Mouse (Mus musculus) thymus, adult 2 months (tissue): ENCODE data around the gene Calcoco1. TPM values are rescaled to one million over a fixed set of nuclear protein-coding genes. Genes with fewer than 3 reads are reported as not detected.
A peak's percentile ranks its signal among the peaks of the same experiment; 100 is the strongest.

ENCODE experiments used
- DNase-seq: peaks from one replicate; pipeline ENCODE4 v3.0.0; 2021
- H3K27ac ChIP-seq: fragments of 200-500 bp; 2 replicates; pipeline ENCODE4 v1.5.1; 2012; ENCODE audit warnings: low read length, control low read depth; ENCODE audit not compliant: control insufficient read depth, insufficient read depth
- H3K27me3 ChIP-seq: fragments of 200-500 bp; 2 replicates; pipeline ENCODE4 v1.6.1; 2012; ENCODE audit warnings: mild to moderate bottlenecking, low read length, moderate library complexity, mixed read lengths; ENCODE audit not compliant: control insufficient read depth, insufficient read depth
- H3K36me3 ChIP-seq: fragments of 200-500 bp; 2 replicates; pipeline ENCODE4 v1.6.1; 2012; ENCODE audit warnings: mild to moderate bottlenecking, low read length, moderate library complexity; ENCODE audit not compliant: control insufficient read depth, insufficient read depth
- H3K4me1 ChIP-seq: fragments of 200-500 bp; replicated peaks from 2 replicates; pipeline ENCODE4 v1.6.1; 2012; ENCODE audit warnings: low read length; ENCODE audit not compliant: control insufficient read depth, insufficient read depth
- H3K4me3 ChIP-seq: fragments of 200-500 bp; 2 replicates; pipeline ENCODE4 v1.5.1; 2012; ENCODE audit warnings: mild to moderate bottlenecking, low read length, control low read depth, moderate library complexity; ENCODE audit not compliant: control insufficient read depth, insufficient read depth
- CTCF ChIP-seq: fragments of 200-500 bp; IDR thresholded peaks from 2 replicates; pipeline ENCODE4 v1.5.1; 2012; ENCODE audit warnings: mild to moderate bottlenecking, control low read depth, low read length, moderate library complexity, borderline replicate concordance; ENCODE audit not compliant: control insufficient read depth, poor library complexity, insufficient read depth; ENCODE audit errors: extremely low read depth
- POLR2A ChIP-seq: fragments of 200-500 bp; IDR thresholded peaks from 2 replicates; pipeline ENCODE4 v1.6.1; 2012; ENCODE audit warnings: mild to moderate bottlenecking, low read length, control low read depth, moderate library complexity; ENCODE audit not compliant: control insufficient read depth, poor library complexity, insufficient read depth; ENCODE audit errors: extremely low read depth
- WGBS: fragments of 180-500 bp; shearing (Covaris S2); methylation state at CpG from one replicate; pipeline ENCODE4 v1.1.7; 2018; 5-methylcytosine and 5-hydroxymethylcytosine counted together
- polyA plus RNA-seq: library from polyadenylated mRNA; depleted of rRNA; stranded (reverse); fragments of >200 nt; gene quantifications from 2 replicates; pipeline ENCODE4 v1.2.3, GENCODE M21; 2012

Gene Calcoco1
- polyA plus RNA-seq, 1 experiment: 77.5 TPM

GRCm38 (mm10) chr15:102742589-102742988, 20.6 kb upstream of the Calcoco1 start:
- DNase-seq: peak; percentile 89
- TF ChIP-seq POLR2A: no peak
- peak; percentile 98 for TF ChIP-seq CTCF
- no peak overlapping the region for H3K27ac ChIP-seq
- H3K36me3 ChIP-seq: no peaks in the 10 kb centered on the region
- WGBS: 1% methylated on average over 10 of the region's 10 CpGs
- no peak overlapping the region for H3K4me3 ChIP-seq
- H3K4me1 ChIP-seq: peaks cover 3% of the 10 kb centered on the region; the same call in 1 of the 2 replicates
- H3K27me3 ChIP-seq: peaks cover 25% of the 10 kb centered on the region

GRCm38 (mm10) chr15:102739520-102740297, 17.7 kb upstream of the Calcoco1 start:
- Histone ChIP-seq H3K27ac (no peak overlapping the region), H3K27me3 (peaks cover 12% of the 10 kb centered on the region; the same call in 1 of the 2 replicates), H3K4me1 (peaks cover 7% of the 10 kb centered on the region; the same call in 1 of the 2 replicates), H3K36me3 (no peaks in the 10 kb centered on the region), H3K4me3 (no peak overlapping the region)
- TF ChIP-seq CTCF (peak; percentile 74; the same call in 1 of the 2 replicates), POLR2A (no peak)
- DNase-seq: peak; percentile 55
- 23% methylated on average over 15 of the region's 15 CpGs for WGBS

GRCm38 (mm10) chr15:102738434-102738833, 16.5 kb upstream of the Calcoco1 start:
- 51% methylated on average over 2 of the region's 2 CpGs for WGBS
- TF ChIP-seq CTCF (no peak), POLR2A (no peak)
- Histone ChIP-seq H3K27ac (no peak overlapping the region), H3K4me1 (peaks cover 7% of the 10 kb centered on the region; the same call in 1 of the 2 replicates), H3K4me3 (no peak overlapping the region), H3K27me3 (peaks cover 5% of the 10 kb centered on the region; the same call in 1 of the 2 replicates), H3K36me3 (no peaks in the 10 kb centered on the region)
- DNase-seq: no peak

DNA sequence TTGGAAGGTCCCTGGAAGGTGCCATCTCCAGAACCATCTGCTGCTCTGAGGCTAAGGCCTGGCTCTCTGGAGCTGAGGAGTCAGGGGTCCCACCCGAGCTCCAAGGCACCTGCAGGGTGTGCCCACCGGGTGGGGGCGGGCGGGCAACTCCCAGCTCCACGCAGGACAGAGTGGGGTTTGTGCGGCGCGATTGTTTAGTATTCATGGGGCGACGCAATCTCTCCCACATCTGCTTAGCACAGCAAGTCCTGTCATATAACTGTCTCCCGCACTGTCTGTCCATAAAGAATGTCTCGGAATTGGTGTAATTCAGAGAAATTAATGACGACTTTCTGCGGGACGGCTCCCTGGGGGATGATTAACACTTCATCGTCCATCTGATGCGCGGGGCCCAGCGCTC, 15.1 kb upstream of the Calcoco1 start:
- 96% methylated on average over 19 of the region's 19 CpGs for WGBS
- no peaks in the 10 kb centered on the region for H3K36me3 ChIP-seq
- 0 out of 2 replicates have a peak, but pooled peaks cover 5% of the 10 kb centered on the region for H3K27me3 ChIP-seq
- no peak for TF ChIP-seq POLR2A
- TF ChIP-seq CTCF: no peak
- H3K4me3 ChIP-seq: no peak overlapping the region
- H3K4me1 ChIP-seq: peaks cover 7% of the 10 kb centered on the region; the same call in 1 of the 2 replicates
- no peak overlapping the region for H3K27ac ChIP-seq
- no peak for DNase-seq

DNA sequence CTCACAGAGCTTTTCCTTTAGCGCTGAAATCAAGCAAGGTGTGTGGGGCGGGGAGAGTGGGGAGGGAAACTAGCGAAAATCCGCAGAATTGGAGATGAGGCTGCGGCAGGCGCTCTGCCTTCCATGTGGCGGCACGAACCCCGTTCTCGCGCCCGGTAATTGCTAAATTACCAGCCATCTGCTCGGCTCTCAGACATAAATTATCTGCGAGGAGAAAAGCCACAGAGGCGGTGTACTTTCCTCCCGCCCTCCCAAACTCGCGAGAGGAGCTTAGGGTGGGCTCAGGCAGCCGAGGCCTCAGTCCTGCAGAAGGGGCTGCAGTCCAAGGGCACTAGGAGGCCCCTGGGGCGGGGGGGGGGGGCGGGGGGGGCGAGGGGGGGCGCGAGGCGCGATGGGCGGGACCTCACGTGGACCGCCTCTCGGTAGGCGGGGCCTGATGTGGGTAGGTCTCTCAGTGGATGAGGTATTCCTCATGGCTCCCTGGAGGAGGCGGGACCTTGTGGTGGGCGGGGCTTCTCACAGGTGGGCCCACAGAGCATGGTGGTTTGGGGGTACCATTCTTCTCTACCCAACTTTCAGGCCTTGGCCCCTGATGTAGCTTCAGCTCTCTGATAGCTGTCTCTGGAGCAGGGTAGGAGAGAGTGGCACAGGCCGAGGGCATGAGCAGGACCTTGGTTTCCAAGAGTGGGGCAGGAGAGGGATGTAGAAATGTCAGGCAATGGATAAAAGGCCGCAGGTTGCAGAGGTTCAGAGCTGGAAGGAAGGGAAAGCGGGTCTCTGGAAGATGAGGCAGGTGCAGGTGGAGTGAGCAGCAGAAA, 14.4 kb upstream of the Calcoco1 start:
- no peak for DNase-seq
- H3K27me3 ChIP-seq: 0 out of 2 replicates have a peak, but pooled peaks cover 5% of the 10 kb centered on the region
- H3K27ac ChIP-seq: no peak overlapping the region
- no peaks in the 10 kb centered on the region for H3K36me3 ChIP-seq
- no peak overlapping the region for H3K4me3 ChIP-seq
- 16% methylated on average over 36 of the region's 36 CpGs for WGBS
- peaks cover 7% of the 10 kb centered on the region; the same call in 1 of the 2 replicates for H3K4me1 ChIP-seq
- TF ChIP-seq CTCF: no peak
- TF ChIP-seq POLR2A: no peak

DNA sequence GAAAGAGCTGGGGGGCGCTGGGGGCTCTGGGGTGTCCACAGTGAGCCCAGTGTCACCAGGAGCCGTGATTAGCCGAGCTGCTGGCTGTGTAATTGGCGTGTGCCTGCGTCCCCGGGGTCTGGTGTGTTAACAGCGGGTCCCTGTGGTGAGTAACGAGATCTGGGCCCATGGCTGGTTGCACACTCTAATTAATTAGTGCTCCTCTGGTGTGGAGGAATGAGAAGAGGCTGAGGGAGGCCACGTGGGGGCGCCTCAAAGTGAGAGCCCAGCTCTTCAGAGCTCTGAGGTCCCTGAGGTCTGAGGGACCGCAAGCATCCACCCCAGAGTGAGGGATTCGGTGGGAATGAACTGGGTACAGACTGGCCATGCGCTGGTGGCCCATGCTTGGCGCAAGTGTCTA, 13.1 kb upstream of the Calcoco1 start:
- TF ChIP-seq POLR2A (no peak), CTCF (no peak)
- Histone ChIP-seq H3K4me1 (peaks cover 7% of the 10 kb centered on the region; the same call in 1 of the 2 replicates), H3K4me3 (no peak overlapping the region), H3K27me3 (0 out of 2 replicates have a peak, but pooled peaks cover 5% of the 10 kb centered on the region), H3K27ac (no peak overlapping the region), H3K36me3 (no peaks in the 10 kb centered on the region)
- WGBS: 60% methylated on average over 14 of the region's 14 CpGs
- DNase-seq: no peak
